Mouse (Mus musculus) spleen, adult 2 months (tissue): ENCODE measurements at regions not wholly inside any gene's neighbourhood (a gene's known extent, or its start where the extent isn't known, plus 50 kb on each side); places are given as distances from the start of the nearest gene placed in this dataset.

ENCODE experiments used
- CTCF ChIP-seq: fragments of 200-500 bp; IDR thresholded peaks from 2 replicates; pipeline ENCODE4 v1.5.1; 2011; ENCODE audit warnings: mild to moderate bottlenecking, inconsistent platforms; ENCODE audit not compliant: insufficient read depth, insufficient read length, insufficient replicate concordance; ENCODE audit errors: extremely low read depth
- POLR2A ChIP-seq: fragments of 200-500 bp; IDR thresholded peaks from 2 replicates; pipeline ENCODE4 v1.6.1; 2011; ENCODE audit warnings: low read depth, low read length, inconsistent platforms

DNA sequence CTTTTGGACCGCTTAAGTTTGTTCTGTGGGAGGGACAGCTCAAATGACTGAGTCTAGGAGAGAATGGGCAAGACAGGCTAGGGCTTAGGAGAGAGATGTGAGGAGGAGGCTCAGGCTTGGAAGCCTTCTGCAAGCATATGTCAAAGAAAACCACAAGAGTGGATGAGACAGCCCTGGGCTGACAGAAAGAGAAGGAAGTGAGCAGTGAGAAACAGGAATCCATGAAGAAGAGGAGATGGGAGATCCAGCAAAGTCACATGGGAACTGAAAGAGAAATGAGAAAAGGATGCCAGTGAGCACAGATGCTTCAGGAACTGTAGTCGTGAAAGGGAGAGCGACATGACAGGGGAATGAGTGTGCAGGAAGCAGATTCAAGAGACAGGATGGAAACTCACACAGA is 175.6 kb downstream of the Fam76b start:
- no peak for TF ChIP-seq CTCF
- TF ChIP-seq POLR2A = no peak
